Mouse (Mus musculus) hindbrain, embryonic 14.5 days (tissue): ENCODE measurements around the gene Ccdc153. TPM values are rescaled to one million over a fixed set of nuclear protein-coding genes. Genes with fewer than 3 reads are reported as not detected.

Experiments used
- ATAC-seq: fragments of 200-750 bp; cut with Nextera tagmentation; 2 replicates; pipeline ENCODE4 v1.8.0; 2017; ENCODE audit warnings: moderate number of reproducible peaks, mild to moderate bottlenecking, moderate TSS enrichment, moderate library complexity; ENCODE audit not compliant: low FRiP score
- DNase-seq: peaks from one replicate; pipeline ENCODE4 v3.0.0-alpha.2; 2015; ENCODE audit warnings: low spot score
- H3K27ac ChIP-seq: fragments of 300-500 bp; sonication (generic); 2 replicates; pipeline ENCODE4 v1.5.1; 2014; ENCODE audit warnings: mild to moderate bottlenecking, moderate library complexity
- H3K27me3 ChIP-seq: fragments of 300-500 bp; sonication (generic); 2 replicates; pipeline ENCODE4 v1.6.1; 2014; ENCODE audit warnings: mild to moderate bottlenecking, low read length, mixed read lengths; ENCODE audit not compliant: control insufficient read depth, insufficient read depth
- H3K36me3 ChIP-seq: fragments of 300-500 bp; sonication (generic); replicated peaks from 2 replicates; pipeline ENCODE4 v1.6.1; 2014; ENCODE audit not compliant: control insufficient read depth, insufficient read depth
- H3K4me1 ChIP-seq: fragments of 300-500 bp; sonication (generic); replicated peaks from 2 replicates; pipeline ENCODE4 v1.6.1; 2014; ENCODE audit warnings: antibody characterized with exemption, low read length, mixed read lengths; ENCODE audit not compliant: control insufficient read depth, insufficient read depth
- H3K4me2 ChIP-seq: fragments of 300-500 bp; sonication (generic); replicated peaks from 2 replicates; pipeline ENCODE4 v1.6.1; 2014; ENCODE audit warnings: mild to moderate bottlenecking, moderate library complexity
- H3K4me3 ChIP-seq: fragments of 300-500 bp; sonication (generic); replicated peaks from 2 replicates; pipeline ENCODE4 v1.5.1; 2014; ENCODE audit warnings: mild to moderate bottlenecking, low read length
- H3K9ac ChIP-seq: fragments of 300-500 bp; sonication (generic); 2 replicates; pipeline ENCODE4 v1.6.1; 2014
- H3K9me3 ChIP-seq: fragments of 300-500 bp; sonication (generic); 2 replicates; pipeline ENCODE4 v1.6.1; 2016; ENCODE audit warnings: low read length; ENCODE audit not compliant: control insufficient read depth
- WGBS: fragments of 180-500 bp; shearing (Covaris S2); extraction: QIAGEN DNeasy Blood & Tissue Kit; methylation state at CpG from one replicate; pipeline ENCODE4 v1.1.7; 2014; 5-methylcytosine and 5-hydroxymethylcytosine counted together
- polyA plus RNA-seq: library from polyadenylated mRNA; unstranded; fragments of >200 nt; fragmentation: Nextera tagmentation; extraction: Ambion mirVana; gene quantifications from 2 replicates; pipeline ENCODE4 v1.2.1, GENCODE M21; 2014

The Ccdc153 gene
- polyA plus RNA-seq, 1 experiment from 2014 or later, result not detected

DNA sequence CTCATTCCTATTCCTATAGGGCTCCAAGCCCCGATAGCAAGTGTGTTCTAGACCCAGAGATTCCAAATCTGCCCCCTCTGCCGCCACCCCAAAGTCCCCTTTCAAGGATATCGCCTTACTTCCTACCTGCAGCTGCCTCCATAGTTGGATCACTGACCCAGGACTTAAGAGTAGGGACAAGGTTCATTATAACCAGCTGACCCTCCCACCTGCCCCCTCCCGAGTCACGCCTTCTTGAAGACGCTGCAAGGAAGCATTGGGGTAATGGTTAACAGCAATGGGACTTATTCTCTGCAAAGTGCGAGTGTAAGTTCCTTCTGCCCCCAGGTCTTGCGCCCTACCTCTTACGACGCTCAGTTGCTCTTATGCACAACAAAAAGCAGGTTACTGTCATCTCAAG is 10.8 kb downstream of the Ccdc153 start, which contains the start of gene Pdzd3:
Gene Pdzd3 (minus strand): TSS at position 158 of the 400 bp plus-strand sequence.
- H3K4me1 ChIP-seq, result peaks cover 32% of the 10 kb centered on the region
- no peak within 1 kb of the TSS for H3K4me3 ChIP-seq
- H3K9ac ChIP-seq, result no peak within 1 kb of the TSS
- DNase-seq, result no peak
- no peaks in the 10 kb centered on the region for H3K9me3 ChIP-seq
- no peak within 1 kb of the TSS for H3K27ac ChIP-seq
- H3K36me3 ChIP-seq, result no peaks in the 10 kb centered on the region
- H3K4me2 ChIP-seq, result no peak within 1 kb of the TSS
- WGBS, result 86% methylated on average over 10 of the region's 10 CpGs
- H3K27me3 ChIP-seq, result no peaks in the 10 kb centered on the region
- no peak for ATAC-seq

DNA sequence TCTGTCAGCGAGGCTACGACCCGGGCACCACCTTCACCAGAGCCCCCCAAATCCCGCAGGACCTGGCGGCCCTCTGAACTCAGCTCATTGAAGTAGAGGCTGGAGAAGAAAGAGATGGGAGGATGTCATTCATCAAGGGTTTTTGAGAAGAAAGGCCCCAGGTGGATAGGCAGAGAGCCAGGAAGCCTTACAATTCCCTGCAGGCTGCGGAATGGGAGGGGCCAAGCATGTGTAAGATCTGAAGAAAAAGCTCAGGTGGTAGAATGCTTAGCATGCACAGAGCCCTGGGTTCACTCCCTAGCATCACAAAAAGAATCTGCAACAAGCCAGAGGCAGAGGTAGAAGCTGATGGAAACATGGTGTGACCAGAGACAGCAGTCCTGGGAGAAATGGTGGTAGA is 13.0 kb downstream of the Ccdc153 start:
- 79% methylated on average over 6 of the region's 6 CpGs for WGBS
- Histone ChIP-seq H3K27me3 (no peaks in the 10 kb centered on the region), H3K4me2 (no peak overlapping the region), H3K27ac (peak overlapping the region; percentile 63; the same call in 1 of the 2 replicates), H3K9me3 (no peaks in the 10 kb centered on the region), H3K4me3 (no peak overlapping the region), H3K4me1 (peaks cover 32% of the 10 kb centered on the region), H3K9ac (no peak overlapping the region), H3K36me3 (no peaks in the 10 kb centered on the region)
- ATAC-seq (no peak), DNase-seq (no peak)

- Histone ChIP-seq H3K9ac (no peak overlapping the region), H3K36me3 (no peaks in the 10 kb centered on the region), H3K9me3 (no peaks in the 10 kb centered on the region), H3K27me3 (no peaks in the 10 kb centered on the region), H3K4me3 (no peak overlapping the region), H3K27ac (peak overlapping the region; percentile 73), H3K4me2 (no peak overlapping the region; the same call in 1 of the 2 replicates), H3K4me1 (peaks cover 32% of the 10 kb centered on the region)
- ATAC-seq (peak; percentile 69; the same call in 1 of the 2 replicates), DNase-seq (peak; percentile 57)
- 7% methylated on average over 5 of the region's 5 CpGs for WGBS
Observed at GRCm38 (mm10) chr9:44254508-44255135, 14.1 kb downstream of the Ccdc153 start.

- Histone ChIP-seq H3K4me3 (no peak overlapping the region), H3K9ac (no peak overlapping the region), H3K36me3 (no peaks in the 10 kb centered on the region), H3K4me2 (no peak overlapping the region), H3K27me3 (no peaks in the 10 kb centered on the region), H3K9me3 (no peaks in the 10 kb centered on the region), H3K4me1 (peaks cover 31% of the 10 kb centered on the region), H3K27ac (peak overlapping the region; percentile 73)
- DNase-seq (no peak), ATAC-seq (peak; percentile 27; the same call in 1 of the 2 replicates)
- WGBS, result 45% methylated on average over 6 of the region's 6 CpGs
Observed at GRCm38 (mm10) chr9:44255136-44255521, 14.7 kb downstream of the Ccdc153 start.

- H3K9ac ChIP-seq, result no peak overlapping the region
- H3K4me1 ChIP-seq, result peaks cover 28% of the 10 kb centered on the region
- no peaks in the 10 kb centered on the region for H3K27me3 ChIP-seq
- H3K27ac ChIP-seq, result no peak overlapping the region
- no peak for ATAC-seq
- no peak for DNase-seq
- WGBS, result 86% methylated on average over 8 of the region's 8 CpGs
- no peaks in the 10 kb centered on the region for H3K36me3 ChIP-seq
- H3K4me3 ChIP-seq, result no peak overlapping the region
- H3K9me3 ChIP-seq, result no peaks in the 10 kb centered on the region
- no peak overlapping the region for H3K4me2 ChIP-seq
Observed at GRCm38 (mm10) chr9:44256213-44256612, 15.7 kb downstream of the Ccdc153 start.

DNA sequence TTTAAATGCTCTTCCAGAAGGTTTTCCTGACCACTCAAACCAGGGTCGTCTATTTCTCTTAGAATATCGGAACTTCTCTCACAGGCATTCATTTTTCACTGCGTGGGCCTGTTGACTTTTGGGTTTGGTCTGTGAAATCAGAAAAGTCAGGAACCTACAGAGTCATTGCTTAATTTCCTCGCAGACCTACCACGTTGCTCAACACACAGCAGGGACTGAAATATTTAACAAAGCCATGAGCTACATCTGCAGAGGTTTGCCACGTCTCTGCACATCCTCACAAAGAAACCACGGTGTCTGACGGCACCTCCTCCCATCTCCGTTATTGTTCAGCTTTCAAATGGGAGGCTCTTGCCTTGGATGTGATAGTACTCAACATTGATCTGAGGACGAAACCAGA is 18.5 kb downstream of the Ccdc153 start:
- H3K4me2 ChIP-seq, result no peak overlapping the region
- H3K9me3 ChIP-seq, result no peaks in the 10 kb centered on the region
- no peaks in the 10 kb centered on the region for H3K27me3 ChIP-seq
- H3K36me3 ChIP-seq, result no peaks in the 10 kb centered on the region
- H3K4me1 ChIP-seq, result peaks cover 16% of the 10 kb centered on the region
- WGBS, result 70% methylated on average over 10 of the region's 10 CpGs
- DNase-seq (no peak), ATAC-seq (no peak)
- H3K27ac ChIP-seq, result no peak overlapping the region
- no peak overlapping the region for H3K4me3 ChIP-seq
- no peak overlapping the region for H3K9ac ChIP-seq

- 81% methylated on average over 14 of the region's 14 CpGs for WGBS
- no peak for DNase-seq
- Histone ChIP-seq H3K9me3 (no peaks in the 10 kb centered on the region), H3K27me3 (no peaks in the 10 kb centered on the region), H3K9ac (no peak overlapping the region), H3K36me3 (no peaks in the 10 kb centered on the region), H3K4me2 (no peak overlapping the region), H3K4me1 (0 out of 2 replicates have a peak, but pooled peaks cover 8% of the 10 kb centered on the region), H3K27ac (no peak overlapping the region), H3K4me3 (no peak overlapping the region)
- ATAC-seq, result no peak
Observed at GRCm38 (mm10) chr9:44261388-44261787, 20.9 kb downstream of the Ccdc153 start.

GRCm38 (mm10) chr9:44266478-44267226 is 26.2 kb downstream of the Ccdc153 start:
- 60% methylated on average over 8 of the region's 8 CpGs for WGBS
- no peak for DNase-seq
- Histone ChIP-seq H3K27ac (peak overlapping the region; percentile 57; the same call in 1 of the 2 replicates), H3K4me3 (no peak overlapping the region), H3K4me1 (peaks cover 12% of the 10 kb centered on the region; the same call in 1 of the 2 replicates), H3K4me2 (no peak overlapping the region), H3K36me3 (no peaks in the 10 kb centered on the region), H3K9ac (no peak overlapping the region; the same call in 1 of the 2 replicates), H3K27me3 (no peaks in the 10 kb centered on the region), H3K9me3 (no peaks in the 10 kb centered on the region; the same call in 1 of the 2 replicates)
- no peak for ATAC-seq

DNA sequence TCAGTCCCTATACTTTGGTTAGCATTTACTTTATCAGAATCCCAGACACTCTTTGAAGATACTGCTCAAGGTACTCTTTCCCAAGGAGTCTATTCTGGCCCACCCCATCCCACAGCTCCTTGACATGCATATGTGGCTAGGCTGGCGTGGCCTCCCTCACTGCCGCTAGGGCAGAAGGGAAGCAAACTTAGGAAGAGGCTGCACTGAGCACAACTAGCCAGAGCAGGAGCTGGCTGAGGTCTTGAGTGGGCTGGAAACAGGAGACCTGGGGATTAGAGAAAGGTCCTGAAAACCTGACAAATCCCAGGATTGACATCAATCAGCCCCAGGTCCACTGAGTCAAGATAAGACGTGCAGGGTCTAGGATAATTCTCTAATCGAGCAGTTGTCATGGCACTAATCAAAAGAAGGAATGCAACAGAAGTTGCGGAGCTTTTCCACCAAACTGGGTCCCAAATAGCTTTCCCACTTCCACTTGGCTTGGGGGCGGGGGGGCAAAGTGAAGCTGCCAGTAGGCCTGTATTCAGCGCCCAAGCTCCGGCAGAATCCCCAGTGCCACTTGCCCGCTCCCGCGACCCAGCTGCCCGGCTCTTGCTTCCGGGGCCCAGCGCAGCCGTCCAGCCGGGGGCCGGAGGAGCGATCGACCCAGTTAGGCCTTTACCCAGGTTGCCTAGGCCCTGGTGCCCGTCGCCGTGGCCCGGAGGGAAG is 27.0 kb downstream of the Ccdc153 start:
- H3K4me1 ChIP-seq, result peaks cover 12% of the 10 kb centered on the region; the same call in 1 of the 2 replicates
- H3K27me3 ChIP-seq, result no peaks in the 10 kb centered on the region
- peak overlapping the region; percentile 59 for H3K4me2 ChIP-seq
- H3K4me3 ChIP-seq, result peak overlapping the region; percentile 32
- ATAC-seq (no peak), DNase-seq (no peak)
- H3K36me3 ChIP-seq, result no peaks in the 10 kb centered on the region
- 7% methylated on average over 23 of the region's 23 CpGs for WGBS
- H3K9me3 ChIP-seq, result no peaks in the 10 kb centered on the region; the same call in 1 of the 2 replicates
- peak overlapping the region; percentile 65 for H3K9ac ChIP-seq
- peak overlapping the region; percentile 57 for H3K27ac ChIP-seq
